Mouse (Mus musculus) hindlimb bud, embryonic 11.5 days (tissue): ENCODE data around the gene Prickle2.

Experiments used
- DNase-seq: peaks from one replicate; pipeline ENCODE4 v3.0.0-alpha.2; 2012; ENCODE audit warnings: low read depth, low spot score; ENCODE audit errors: extremely low spot score

Gene Prickle2

GRCm38 (mm10) chr6:92596340-92596739 lies 109.6 kb downstream of the Prickle2 start:
- DNase-seq: no peak

GRCm38 (mm10) chr6:92589381-92590065 lies 116.4 kb downstream of the Prickle2 start:
- DNase-seq: no peak

- DNase-seq: no peak
These were observed 121.9 kb downstream of the Prickle2 start for GRCm38 (mm10) chr6:92584026-92584425.

- DNase-seq: no peak
These were observed 130.7 kb downstream of the Prickle2 start for GRCm38 (mm10) chr6:92575227-92575626.

- DNase-seq: no peak
These were observed 133.8 kb downstream of the Prickle2 start for GRCm38 (mm10) chr6:92572139-92572538.

GRCm38 (mm10) chr6:92570090-92570489 lies 135.9 kb downstream of the Prickle2 start:
- DNase-seq: no peak

- no peak for DNase-seq
These were observed 136.7 kb downstream of the Prickle2 start for GRCm38 (mm10) chr6:92569283-92569682.

GRCm38 (mm10) chr6:92559261-92559660 lies 146.7 kb downstream of the Prickle2 start:
- no peak for DNase-seq

- DNase-seq: no peak
These were observed 150.3 kb downstream of the Prickle2 start for GRCm38 (mm10) chr6:92555675-92556074.

GRCm38 (mm10) chr6:92553086-92553485 lies 152.9 kb downstream of the Prickle2 start:
- no peak for DNase-seq

GRCm38 (mm10) chr6:92549246-92549645 lies 156.7 kb downstream of the Prickle2 start:
- no peak for DNase-seq

GRCm38 (mm10) chr6:92545204-92545603 lies 160.8 kb downstream of the Prickle2 start:
- DNase-seq: no peak

GRCm38 (mm10) chr6:92543825-92544224 lies 162.1 kb downstream of the Prickle2 start:
- DNase-seq: no peak

GRCm38 (mm10) chr6:92542402-92543101 lies 163.4 kb downstream of the Prickle2 start:
- DNase-seq: no peak

GRCm38 (mm10) chr6:92534226-92535031 lies 171.5 kb downstream of the Prickle2 start:
- no peak for DNase-seq

GRCm38 (mm10) chr6:92533306-92534063 lies 172.5 kb downstream of the Prickle2 start:
- DNase-seq: no peak

- no peak for DNase-seq
These were observed 173.1 kb downstream of the Prickle2 start for GRCm38 (mm10) chr6:92532896-92533295.

GRCm38 (mm10) chr6:92532331-92532730 lies 173.6 kb downstream of the Prickle2 start:
- no peak for DNase-seq

GRCm38 (mm10) chr6:92526212-92526611 lies 179.7 kb downstream of the Prickle2 start:
- no peak for DNase-seq

GRCm38 (mm10) chr6:92525646-92526045 lies 180.3 kb downstream of the Prickle2 start:
- no peak for DNase-seq

GRCm38 (mm10) chr6:92521526-92522075 lies 184.4 kb downstream of the Prickle2 start:
- DNase-seq: no peak
